Mouse (Mus musculus): ENCODE data around the gene Nthl1. TPM values are rescaled to one million over a fixed set of nuclear protein-coding genes. Genes with fewer than 3 reads are reported as not detected.

Gene Nthl1
- polyA plus RNA-seq, 1 experiment from 2014 or later: 12.3 TPM

DNA sequence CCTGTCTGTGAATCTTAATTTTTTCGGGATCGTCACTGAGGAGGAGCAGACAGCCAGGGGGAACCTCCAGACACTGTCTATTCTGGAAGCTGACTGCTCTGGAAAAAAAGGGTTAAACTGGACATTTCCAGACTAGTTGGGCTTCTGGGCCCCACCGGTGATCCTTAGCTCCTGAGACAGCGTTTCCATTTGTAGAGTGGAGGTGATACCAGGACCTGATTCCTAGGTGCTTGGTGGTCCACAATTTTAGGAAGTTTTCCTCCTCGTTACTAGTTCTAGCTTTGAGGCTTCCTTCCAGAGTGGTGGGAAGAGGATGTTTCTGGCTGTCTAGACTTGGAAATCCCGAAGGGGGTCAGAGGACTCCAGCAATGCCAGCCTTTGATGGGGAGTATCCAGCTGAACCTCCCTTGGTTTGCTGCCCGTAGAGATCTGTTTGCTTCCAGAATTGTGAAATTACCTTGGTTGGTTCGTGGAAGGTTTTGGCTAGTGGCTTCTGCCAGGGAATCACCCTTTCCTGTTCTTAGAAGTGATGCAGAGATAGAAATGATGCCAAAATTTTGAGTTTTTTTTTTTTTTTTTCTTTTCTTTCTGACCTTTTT is 37.9 kb downstream of the Nthl1 start:
- Histone ChIP-seq H3K4me3 (ENCODE audit: low read depth, low read length) (peak overlapping the region; percentile 96), H3K36me3 (ENCODE audit: control insufficient read depth, insufficient read depth, low read length) (no peaks in the 10 kb centered on the region), H3K4me1 (ENCODE audit: control insufficient read depth, insufficient read depth, low read length) (peaks cover 18% of the 10 kb centered on the region), H3K9ac (ENCODE audit: low read length) (peak overlapping the region; percentile 96), H3K27ac (ENCODE audit: low read depth, low read length) (peak overlapping the region; percentile 76; the same call in 1 of the 2 replicates), H3K9me3 (replicated peaks; ENCODE audit: control insufficient read depth, low read length) (no peaks in the 10 kb centered on the region), H3K27me3 (replicated peaks; ENCODE audit: control insufficient read depth, insufficient read depth, low read length) (no peaks in the 10 kb centered on the region), H3K4me2 (ENCODE audit: low read length) (peak overlapping the region; percentile 84)
- ATAC-seq: no peak
- WGBS: 13% methylated on average over 8 of the region's 8 CpGs
- no peak for DNase-seq (ENCODE audit: low spot score)

DNA sequence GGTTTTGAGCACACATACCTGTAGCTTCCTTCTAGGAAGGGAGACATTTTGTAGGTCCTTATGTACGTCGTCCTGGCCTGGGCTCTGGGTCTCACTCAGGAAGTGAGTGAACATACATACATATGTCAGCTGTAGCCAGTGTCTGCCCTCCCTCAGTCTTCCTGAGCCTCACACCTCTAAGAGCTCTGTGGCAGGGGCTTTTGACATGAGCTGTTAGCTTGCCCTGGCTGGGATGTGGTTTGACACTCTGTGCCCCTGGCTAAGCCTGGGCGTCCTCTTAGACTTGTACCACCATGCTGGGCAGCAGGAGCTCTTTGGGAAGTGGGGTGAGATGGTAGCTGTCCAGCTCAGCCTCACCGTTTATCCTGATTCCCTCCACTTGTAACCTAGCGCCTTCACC is 38.9 kb downstream of the Nthl1 start:
- peak overlapping the region; percentile 84 for H3K4me2 ChIP-seq (ENCODE audit: low read length)
- 77% methylated on average over 5 of the region's 5 CpGs for WGBS
- H3K9me3 ChIP-seq (replicated peaks; ENCODE audit: control insufficient read depth, low read length): no peaks in the 10 kb centered on the region
- peak overlapping the region; percentile 96; the same call in 1 of the 2 replicates for H3K9ac ChIP-seq (ENCODE audit: low read length)
- ATAC-seq (no peak), DNase-seq (ENCODE audit: low spot score) (no peak)
- H3K36me3 ChIP-seq (ENCODE audit: control insufficient read depth, insufficient read depth, low read length): no peaks in the 10 kb centered on the region
- 0 out of 2 replicates have a peak overlapping the region, but pooled peaks have one; percentile 27 for H3K27ac ChIP-seq (ENCODE audit: low read depth, low read length)
- no peaks in the 10 kb centered on the region for H3K27me3 ChIP-seq (replicated peaks; ENCODE audit: control insufficient read depth, insufficient read depth, low read length)
- H3K4me1 ChIP-seq (ENCODE audit: control insufficient read depth, insufficient read depth, low read length): peaks cover 18% of the 10 kb centered on the region
- H3K4me3 ChIP-seq (ENCODE audit: low read depth, low read length): no peak overlapping the region

DNA sequence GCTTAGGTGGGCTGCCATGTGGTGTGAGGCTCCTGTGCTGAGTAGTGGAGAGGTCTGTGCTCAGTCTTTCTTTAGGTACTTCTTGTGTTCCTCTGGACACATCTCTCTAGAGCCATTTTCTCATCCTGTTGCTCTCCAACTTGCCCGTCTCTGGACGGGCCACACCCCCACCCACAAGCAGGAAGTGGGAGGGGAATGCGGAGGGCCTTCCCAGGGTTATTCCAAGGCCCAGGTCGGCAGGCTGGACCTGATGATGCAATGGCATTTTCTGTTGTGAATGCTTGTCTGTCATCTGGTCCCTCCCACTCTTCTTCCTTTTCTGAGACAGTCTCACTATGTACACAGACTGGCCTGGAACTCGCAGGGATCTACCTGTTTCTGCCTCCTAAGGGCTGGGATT is 39.7 kb downstream of the Nthl1 start:
- Histone ChIP-seq H3K9me3 (replicated peaks; ENCODE audit: control insufficient read depth, low read length) (no peaks in the 10 kb centered on the region), H3K4me2 (ENCODE audit: low read length) (no peak overlapping the region), H3K9ac (ENCODE audit: low read length) (peak overlapping the region; percentile 18; the same call in 1 of the 2 replicates), H3K4me1 (ENCODE audit: control insufficient read depth, insufficient read depth, low read length) (peaks cover 18% of the 10 kb centered on the region), H3K27me3 (replicated peaks; ENCODE audit: control insufficient read depth, insufficient read depth, low read length) (no peaks in the 10 kb centered on the region), H3K27ac (ENCODE audit: low read depth, low read length) (no peak overlapping the region), H3K4me3 (ENCODE audit: low read depth, low read length) (no peak overlapping the region), H3K36me3 (ENCODE audit: control insufficient read depth, insufficient read depth, low read length) (peaks cover 6% of the 10 kb centered on the region)
- no peak for DNase-seq (ENCODE audit: low spot score)
- 38% methylated on average over 5 of the region's 5 CpGs for WGBS
- no peak for ATAC-seq

DNA sequence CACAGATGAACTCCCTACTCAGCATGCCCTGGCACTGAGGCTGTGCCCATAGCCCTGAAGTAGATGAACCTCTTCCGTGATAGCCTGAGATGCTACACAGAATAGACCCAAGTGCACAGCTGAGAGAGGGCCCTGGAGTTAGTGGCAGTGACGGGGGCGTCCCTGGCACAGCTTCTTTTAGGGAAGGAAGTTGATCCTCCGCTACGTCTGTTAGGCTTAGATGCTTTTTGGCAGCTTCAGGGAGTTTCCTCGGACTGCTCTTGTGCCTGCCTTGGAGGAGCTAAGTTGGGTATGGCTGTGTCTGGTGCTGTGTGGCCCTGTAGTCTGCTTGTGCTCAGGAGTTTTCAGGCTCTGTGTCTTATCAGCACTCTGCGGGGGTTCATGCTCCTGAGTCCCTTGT is 41.8 kb downstream of the Nthl1 start:
- no peak for ATAC-seq
- H3K4me2 ChIP-seq (ENCODE audit: low read length): no peak overlapping the region
- H3K27ac ChIP-seq (ENCODE audit: low read depth, low read length): no peak overlapping the region
- peaks cover 14% of the 10 kb centered on the region for H3K4me1 ChIP-seq (ENCODE audit: control insufficient read depth, insufficient read depth, low read length)
- no peak overlapping the region for H3K4me3 ChIP-seq (ENCODE audit: low read depth, low read length)
- peaks cover 27% of the 10 kb centered on the region for H3K36me3 ChIP-seq (ENCODE audit: control insufficient read depth, insufficient read depth, low read length)
- H3K9ac ChIP-seq (ENCODE audit: low read length): no peak overlapping the region
- H3K9me3 ChIP-seq (replicated peaks; ENCODE audit: control insufficient read depth, low read length): no peaks in the 10 kb centered on the region
- no peak for DNase-seq (ENCODE audit: low spot score)
- H3K27me3 ChIP-seq (replicated peaks; ENCODE audit: control insufficient read depth, insufficient read depth, low read length): no peaks in the 10 kb centered on the region
- 80% methylated on average over 7 of the region's 7 CpGs for WGBS

DNA sequence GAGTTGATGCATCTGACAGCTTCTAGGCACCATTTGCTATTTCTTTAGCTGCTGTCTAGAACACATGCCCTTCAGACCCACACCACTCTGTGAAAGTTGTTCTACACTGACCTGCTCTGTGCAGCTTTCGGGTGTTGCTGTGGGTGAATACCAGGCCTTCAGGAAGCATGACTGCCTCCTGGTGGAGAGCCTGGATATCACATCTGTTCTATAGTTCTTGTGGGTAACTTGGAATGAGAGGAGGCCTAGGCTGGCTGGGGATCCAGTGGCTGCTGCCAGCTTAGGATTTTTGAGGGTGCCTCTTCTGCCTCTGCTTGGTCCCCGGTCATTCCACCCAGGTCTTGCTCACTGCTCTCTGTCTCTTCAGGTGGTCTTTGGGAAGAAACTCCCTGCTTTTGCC is 43.7 kb downstream of the Nthl1 start:
- no peak for ATAC-seq

DNA sequence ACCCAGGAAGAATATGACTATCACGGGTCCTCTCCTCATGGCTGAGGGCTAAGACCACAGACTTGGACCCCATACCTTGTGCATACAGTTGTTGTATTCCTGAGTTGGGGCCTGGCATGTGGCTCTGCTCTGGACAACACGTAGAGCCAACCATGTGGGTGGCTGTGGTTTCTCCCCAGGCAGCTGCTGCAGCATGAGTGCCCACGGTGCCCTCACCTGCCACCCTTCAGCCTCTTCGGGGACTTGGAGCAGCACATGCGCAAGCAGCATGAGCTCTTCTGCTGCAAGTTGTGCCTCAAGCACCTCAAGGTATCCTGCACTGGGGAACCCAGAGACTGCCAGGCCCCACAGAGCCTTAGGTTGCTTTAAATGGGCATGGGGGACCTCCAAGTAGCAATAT is 44.4 kb downstream of the Nthl1 start:
- H3K9me3 ChIP-seq (replicated peaks; ENCODE audit: control insufficient read depth, low read length): no peaks in the 10 kb centered on the region
- no peak for DNase-seq (ENCODE audit: low spot score)
- peaks cover 53% of the 10 kb centered on the region for H3K36me3 ChIP-seq (ENCODE audit: control insufficient read depth, insufficient read depth, low read length)
- WGBS: 97% methylated on average over 5 of the region's 5 CpGs
- H3K27me3 ChIP-seq (replicated peaks; ENCODE audit: control insufficient read depth, insufficient read depth, low read length): no peaks in the 10 kb centered on the region
- H3K4me1 ChIP-seq (ENCODE audit: control insufficient read depth, insufficient read depth, low read length): no peaks in the 10 kb centered on the region
- H3K9ac ChIP-seq (ENCODE audit: low read length): no peak overlapping the region
- H3K27ac ChIP-seq (ENCODE audit: low read depth, low read length): no peak overlapping the region
- H3K4me3 ChIP-seq (ENCODE audit: low read depth, low read length): no peak overlapping the region
- H3K4me2 ChIP-seq (ENCODE audit: low read length): no peak overlapping the region
- ATAC-seq: no peak

More for the DNA sequence above, 43.7 kb downstream of the Nthl1 start:
- Histone ChIP-seq H3K4me1 (ENCODE audit: control insufficient read depth, insufficient read depth, low read length) (peaks cover 4% of the 10 kb centered on the region), H3K36me3 (ENCODE audit: control insufficient read depth, insufficient read depth, low read length) (peaks cover 46% of the 10 kb centered on the region), H3K9ac (ENCODE audit: low read length) (no peak overlapping the region), H3K4me2 (ENCODE audit: low read length) (no peak overlapping the region), H3K9me3 (replicated peaks; ENCODE audit: control insufficient read depth, low read length) (no peaks in the 10 kb centered on the region), H3K4me3 (ENCODE audit: low read depth, low read length) (no peak overlapping the region), H3K27me3 (replicated peaks; ENCODE audit: control insufficient read depth, insufficient read depth, low read length) (no peaks in the 10 kb centered on the region), H3K27ac (ENCODE audit: low read depth, low read length) (no peak overlapping the region)
- 56% methylated on average over 2 of the region's 2 CpGs for WGBS
- DNase-seq (ENCODE audit: low spot score): peak; percentile 74

DNA sequence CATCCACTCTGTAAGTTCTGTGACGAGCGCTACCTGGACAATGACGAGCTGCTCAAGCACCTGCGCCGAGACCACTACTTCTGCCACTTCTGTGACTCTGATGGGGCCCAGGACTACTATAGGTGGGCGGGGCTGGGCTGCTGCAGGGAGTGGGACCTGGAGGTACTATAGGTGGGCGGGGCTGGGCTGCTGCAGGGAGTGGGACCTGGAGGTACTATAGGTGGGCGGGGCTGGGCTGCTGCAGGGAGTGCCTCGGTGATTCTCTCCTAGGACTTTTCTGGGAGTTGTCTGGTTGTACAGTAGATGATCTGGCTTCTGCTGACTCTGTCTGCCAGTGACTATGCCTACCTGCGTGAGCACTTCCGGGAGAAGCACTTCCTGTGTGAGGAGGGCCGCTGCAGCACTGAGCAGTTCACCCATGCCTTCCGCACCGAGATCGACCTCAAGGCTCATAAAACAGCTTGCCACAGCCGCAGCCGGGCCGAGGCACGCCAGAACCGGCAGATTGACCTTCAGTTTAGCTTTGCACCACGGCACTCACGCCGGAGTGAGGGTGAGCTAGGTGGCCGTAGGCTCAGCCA is 45.1 kb downstream of the Nthl1 start:
- Histone ChIP-seq H3K27ac (ENCODE audit: low read depth, low read length) (no peak overlapping the region), H3K27me3 (replicated peaks; ENCODE audit: control insufficient read depth, insufficient read depth, low read length) (no peaks in the 10 kb centered on the region), H3K4me3 (ENCODE audit: low read depth, low read length) (no peak overlapping the region), H3K9ac (ENCODE audit: low read length) (no peak overlapping the region), H3K9me3 (replicated peaks; ENCODE audit: control insufficient read depth, low read length) (no peaks in the 10 kb centered on the region), H3K4me1 (ENCODE audit: control insufficient read depth, insufficient read depth, low read length) (no peaks in the 10 kb centered on the region), H3K36me3 (ENCODE audit: control insufficient read depth, insufficient read depth, low read length) (peaks cover 59% of the 10 kb centered on the region), H3K4me2 (ENCODE audit: low read length) (no peak overlapping the region)
- ATAC-seq (no peak), DNase-seq (ENCODE audit: low spot score) (no peak)
- WGBS: 92% methylated on average over 24 of the region's 24 CpGs

DNA sequence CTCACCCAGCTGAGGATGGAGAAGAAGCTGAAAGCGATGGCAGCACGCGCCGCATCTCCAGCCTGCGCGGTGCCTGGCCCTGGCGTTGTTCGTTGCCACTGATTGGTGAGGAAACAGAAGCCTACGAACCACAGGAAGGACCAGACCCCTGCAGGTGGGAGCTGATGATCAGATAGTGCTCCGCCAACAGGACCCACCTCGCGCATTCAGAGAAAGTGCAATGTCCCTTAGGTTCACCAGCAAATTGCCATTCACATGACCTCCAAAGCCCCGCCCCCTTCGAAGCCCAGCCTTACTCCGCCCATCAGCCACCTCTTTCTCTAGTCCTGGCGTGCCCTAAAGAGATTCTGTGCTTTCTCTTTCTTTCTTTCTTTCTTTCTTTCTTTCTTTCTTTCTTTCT is 54.0 kb downstream of the Nthl1 start:
- H3K36me3 ChIP-seq (ENCODE audit: control insufficient read depth, insufficient read depth, low read length): peaks cover 12% of the 10 kb centered on the region
- no peak for ATAC-seq
- H3K9ac ChIP-seq (ENCODE audit: low read length): no peak overlapping the region
- peaks cover 3% of the 10 kb centered on the region for H3K4me1 ChIP-seq (ENCODE audit: control insufficient read depth, insufficient read depth, low read length)
- H3K4me2 ChIP-seq (ENCODE audit: low read length): peak overlapping the region; percentile 12; the same call in 1 of the 2 replicates
- DNase-seq (ENCODE audit: low spot score): no peak
- peak overlapping the region; percentile 2; the same call in 1 of the 2 replicates for H3K4me3 ChIP-seq (ENCODE audit: low read depth, low read length)
- peaks cover 19% of the 10 kb centered on the region for H3K27me3 ChIP-seq (replicated peaks; ENCODE audit: control insufficient read depth, insufficient read depth, low read length)
- WGBS: 33% methylated on average over 16 of the region's 16 CpGs
- no peaks in the 10 kb centered on the region for H3K9me3 ChIP-seq (replicated peaks; ENCODE audit: control insufficient read depth, low read length)
- no peak overlapping the region for H3K27ac ChIP-seq (ENCODE audit: low read depth, low read length)

DNA sequence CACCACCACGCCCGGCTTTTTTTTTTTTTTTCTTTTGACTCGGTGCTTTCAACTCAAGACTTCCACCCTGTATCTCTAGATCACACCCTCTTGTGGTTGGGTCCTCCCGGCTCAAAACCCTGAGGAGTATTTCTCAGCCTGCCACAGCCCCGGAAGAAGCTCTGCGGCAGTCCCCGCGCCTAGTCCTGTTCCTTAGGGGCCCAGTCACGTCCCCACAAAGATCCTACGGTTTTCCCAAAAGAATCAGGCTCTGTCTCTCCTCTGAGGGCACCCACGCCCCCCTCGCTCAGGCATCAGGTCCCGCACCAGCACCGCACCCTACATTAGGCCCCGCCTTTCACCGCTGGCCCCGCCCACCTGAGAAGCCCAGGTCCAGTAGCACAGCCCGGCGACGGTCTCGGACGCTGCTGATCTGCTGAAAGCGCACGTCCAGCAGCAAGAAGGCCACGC is 54.7 kb downstream of the Nthl1 start:
- Histone ChIP-seq H3K9ac (ENCODE audit: low read length) (peak overlapping the region; percentile 35), H3K4me3 (ENCODE audit: low read depth, low read length) (peak overlapping the region; percentile 25), H3K27me3 (replicated peaks; ENCODE audit: control insufficient read depth, insufficient read depth, low read length) (peaks cover 19% of the 10 kb centered on the region), H3K4me2 (ENCODE audit: low read length) (peak overlapping the region; percentile 48), H3K36me3 (ENCODE audit: control insufficient read depth, insufficient read depth, low read length) (peaks cover 5% of the 10 kb centered on the region), H3K27ac (ENCODE audit: low read depth, low read length) (no peak overlapping the region), H3K4me1 (ENCODE audit: control insufficient read depth, insufficient read depth, low read length) (peaks cover 3% of the 10 kb centered on the region), H3K9me3 (replicated peaks; ENCODE audit: control insufficient read depth, low read length) (no peaks in the 10 kb centered on the region)
- DNase-seq (ENCODE audit: low spot score): no peak
- ATAC-seq: no peak
- under 1% methylated on average over 23 of the region's 25 CpGs for WGBS
